Mouse (Mus musculus): ENCODE measurements around the gene Plekha6.

DNA sequence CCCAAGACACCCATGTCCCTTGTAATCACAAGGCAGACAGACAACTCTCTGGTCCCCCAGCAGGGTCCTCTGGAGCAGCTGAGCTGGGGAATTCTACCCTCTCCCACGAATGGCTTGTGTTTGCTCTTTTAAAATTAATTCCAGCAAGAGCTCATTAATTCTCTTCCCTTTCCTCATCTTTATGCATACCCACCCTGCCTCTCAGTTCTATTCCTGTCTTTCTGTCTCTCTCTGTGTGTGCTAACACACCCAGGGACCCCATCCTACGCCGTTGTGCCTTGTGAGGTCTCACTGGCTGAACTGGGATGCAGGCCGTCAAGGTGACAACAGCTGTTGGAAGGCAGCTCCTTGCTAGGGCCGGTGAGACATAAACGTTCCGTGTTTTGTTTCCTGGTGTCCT lies 35.7 kb downstream of the Plekha6 start:
- TF ChIP-seq CTCF (IDR thresholded peaks at IDR 0.05; ENCODE audit: control insufficient read depth, insufficient read depth, insufficient replicate concordance, low read depth, low read length) (no peak), POLR2A (IDR thresholded peaks at IDR 0.05; ENCODE audit: control insufficient read depth, low read depth, low read length) (no peak)

Data from testis, adult 2 months (tissue).